Mouse (Mus musculus): ENCODE data around the gene Ewsr1. TPM values are rescaled to one million over a fixed set of nuclear protein-coding genes. Genes with fewer than 3 reads are reported as not detected.

Ewsr1 gene
- polyA plus RNA-seq, 1 experiment from 2014 or later, result 463 TPM

Small RNAs within 50 kb of the gene (microRNA-seq; reads per million reads assigned to microRNA genes)
- not detected for gene Gm47296

Other genes with a start within 250 kb of the Ewsr1 start
- 42.8 and 44.8 TPM in 2 replicates for gene Nf2, start 249.7 kb downstream of the Ewsr1 start, polyA plus RNA-seq (2015; fragmentation: Nextera tagmentation; extraction: Ambion mirVana)
- gene Nipsnap1, start 225.3 kb downstream of the Ewsr1 start, polyA plus RNA-seq (2015; fragmentation: Nextera tagmentation; extraction: Ambion mirVana), result 22.3 and 23.2 TPM in 2 replicates
- 23.4 and 25.9 TPM in 2 replicates for gene Thoc5, start 203.9 kb downstream of the Ewsr1 start, polyA plus RNA-seq (2015; fragmentation: Nextera tagmentation; extraction: Ambion mirVana)
- gene Nefh, start 151.2 kb downstream of the Ewsr1 start, polyA plus RNA-seq (2015; fragmentation: Nextera tagmentation; extraction: Ambion mirVana), result 0.42 and 0.60 TPM in 2 replicates
- 44.4 and 45.1 TPM in 2 replicates for gene Ap1b1, start 112.4 kb downstream of the Ewsr1 start, polyA plus RNA-seq (2015; fragmentation: Nextera tagmentation; extraction: Ambion mirVana)
- gene Rasl10a, start 41.1 kb downstream of the Ewsr1 start, polyA plus RNA-seq (2015; fragmentation: Nextera tagmentation; extraction: Ambion mirVana), result 0.62 and 1.4 TPM in 2 replicates
- 16.4 and 19.1 TPM in 2 replicates for gene Gas2l1, start 33.9 kb downstream of the Ewsr1 start, polyA plus RNA-seq (2015; fragmentation: Nextera tagmentation; extraction: Ambion mirVana)
- 30.5 and 33.0 TPM in 2 replicates for gene Rhbdd3, start 340 bp downstream of the Ewsr1 start, polyA plus RNA-seq (2015; fragmentation: Nextera tagmentation; extraction: Ambion mirVana)
- gene Emid1, start 53.0 kb upstream of the Ewsr1 start, polyA plus RNA-seq (2015; fragmentation: Nextera tagmentation; extraction: Ambion mirVana), result 8.0 and 10.6 TPM in 2 replicates
- gene Kremen1, start 162.3 kb upstream of the Ewsr1 start, polyA plus RNA-seq (2015; fragmentation: Nextera tagmentation; extraction: Ambion mirVana), result 28.1 and 34.0 TPM in 2 replicates